Mouse (Mus musculus) kidney, postnatal 14 days (tissue): ENCODE measurements around the gene Fam189a1.

Experiments used
- DNase-seq: peaks from one replicate; pipeline ENCODE4 v3.0.0; 2022; ENCODE audit warnings: mixed read lengths

Gene Fam189a1

DNA sequence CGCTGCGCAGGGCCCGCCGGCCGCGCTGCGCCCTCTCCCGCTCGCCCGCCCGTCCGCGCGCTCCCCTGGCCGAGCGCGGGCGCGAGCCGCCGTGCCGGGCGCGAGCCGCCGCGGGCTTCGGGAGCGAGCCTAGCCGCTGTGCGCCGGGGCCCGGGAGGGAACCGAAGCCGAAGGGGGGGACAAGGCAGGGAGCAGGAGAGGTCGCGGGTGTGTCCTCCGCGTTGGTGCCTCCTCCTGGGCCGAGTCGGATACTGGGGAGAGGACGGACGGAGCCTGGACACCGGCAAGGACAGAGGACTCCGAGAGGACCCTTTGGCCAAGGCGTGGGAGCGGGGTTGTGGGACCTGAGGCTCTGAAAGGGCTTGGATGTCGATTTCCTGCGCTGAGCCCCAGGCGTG lies at the start of gene Fam189a1:
Fam189a1 (minus strand) TSS at position 57 of the 398 bp plus-strand sequence.
- DNase-seq, result peak; percentile 2

DNA sequence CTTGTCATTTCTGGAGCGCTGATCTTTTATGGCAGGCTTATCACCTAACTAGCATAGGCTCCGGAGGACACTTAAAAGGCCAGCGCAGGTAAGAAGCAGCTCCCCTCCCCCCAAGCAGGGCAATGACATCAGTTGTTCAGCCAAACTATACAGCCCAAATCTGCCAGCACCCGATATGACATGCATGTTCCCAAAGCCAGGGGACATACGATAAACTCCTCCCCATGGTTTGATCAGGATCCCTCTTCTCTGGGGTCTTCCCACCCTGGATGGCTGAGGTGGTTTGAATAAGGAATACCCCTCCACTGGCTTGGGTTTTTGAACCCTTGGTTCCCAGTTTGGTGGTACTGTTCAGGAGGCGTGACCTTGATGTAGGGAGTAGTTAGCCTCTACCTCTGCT lies 49.7 kb upstream of the Fam189a1 start:
- no peak for DNase-seq

DNA sequence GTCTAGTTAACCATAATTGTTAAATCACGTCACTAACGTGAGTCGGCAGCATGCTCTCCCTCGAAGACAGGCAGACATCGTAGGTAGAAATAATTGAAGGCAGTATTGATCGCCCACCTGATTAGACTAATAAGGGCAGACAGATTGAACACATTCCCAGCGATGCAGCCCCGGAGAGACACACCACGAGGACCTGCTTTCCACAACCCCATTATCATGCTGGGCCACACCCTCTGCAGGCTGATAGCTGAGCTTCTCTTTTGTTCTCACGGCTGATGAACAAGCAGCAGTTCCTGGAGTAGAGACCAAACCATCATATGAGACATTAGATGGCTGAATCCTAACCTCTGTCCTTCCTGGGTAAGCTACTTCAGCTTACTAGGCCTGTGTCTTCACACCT lies 46.3 kb upstream of the Fam189a1 start:
- DNase-seq, result no peak

DNA sequence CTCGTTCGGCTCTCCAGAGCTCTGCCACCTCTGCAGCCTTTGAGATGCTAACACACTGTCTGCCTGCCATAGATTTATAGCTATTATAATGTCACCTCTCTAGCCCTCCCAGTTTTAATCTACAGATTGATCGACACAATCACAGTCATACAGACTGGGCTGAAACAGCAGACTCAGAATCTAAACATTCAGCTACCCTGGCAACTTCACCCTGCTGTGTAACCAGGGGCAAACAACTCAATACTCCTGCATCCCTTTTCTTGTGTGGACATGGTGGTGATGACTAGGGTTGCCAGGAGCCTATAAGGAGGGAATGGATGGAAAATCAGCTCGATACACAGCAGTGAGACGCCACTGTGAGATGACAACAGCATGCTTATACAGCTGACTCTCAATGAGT lies 24.3 kb upstream of the Fam189a1 start:
- no peak for DNase-seq

DNA sequence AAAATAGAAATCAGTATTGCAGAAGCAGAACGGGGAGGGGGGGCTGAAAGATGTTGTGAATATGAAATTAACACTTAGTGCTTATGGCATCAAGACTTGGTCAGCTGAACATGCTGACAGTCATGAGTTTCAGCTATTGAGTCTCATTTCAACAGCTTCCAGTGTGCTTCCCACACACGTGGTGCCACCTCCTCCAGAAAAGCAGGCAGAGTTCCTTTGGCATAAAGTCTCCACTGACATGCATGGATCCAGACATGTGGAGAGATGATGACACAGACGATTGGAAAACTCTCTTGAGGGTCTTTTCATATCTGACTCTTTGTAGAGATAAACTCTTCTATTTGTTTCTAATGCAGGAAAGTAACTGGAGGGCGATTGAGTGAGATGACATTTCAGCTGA lies 14.4 kb upstream of the Fam189a1 start:
- no peak for DNase-seq

DNA sequence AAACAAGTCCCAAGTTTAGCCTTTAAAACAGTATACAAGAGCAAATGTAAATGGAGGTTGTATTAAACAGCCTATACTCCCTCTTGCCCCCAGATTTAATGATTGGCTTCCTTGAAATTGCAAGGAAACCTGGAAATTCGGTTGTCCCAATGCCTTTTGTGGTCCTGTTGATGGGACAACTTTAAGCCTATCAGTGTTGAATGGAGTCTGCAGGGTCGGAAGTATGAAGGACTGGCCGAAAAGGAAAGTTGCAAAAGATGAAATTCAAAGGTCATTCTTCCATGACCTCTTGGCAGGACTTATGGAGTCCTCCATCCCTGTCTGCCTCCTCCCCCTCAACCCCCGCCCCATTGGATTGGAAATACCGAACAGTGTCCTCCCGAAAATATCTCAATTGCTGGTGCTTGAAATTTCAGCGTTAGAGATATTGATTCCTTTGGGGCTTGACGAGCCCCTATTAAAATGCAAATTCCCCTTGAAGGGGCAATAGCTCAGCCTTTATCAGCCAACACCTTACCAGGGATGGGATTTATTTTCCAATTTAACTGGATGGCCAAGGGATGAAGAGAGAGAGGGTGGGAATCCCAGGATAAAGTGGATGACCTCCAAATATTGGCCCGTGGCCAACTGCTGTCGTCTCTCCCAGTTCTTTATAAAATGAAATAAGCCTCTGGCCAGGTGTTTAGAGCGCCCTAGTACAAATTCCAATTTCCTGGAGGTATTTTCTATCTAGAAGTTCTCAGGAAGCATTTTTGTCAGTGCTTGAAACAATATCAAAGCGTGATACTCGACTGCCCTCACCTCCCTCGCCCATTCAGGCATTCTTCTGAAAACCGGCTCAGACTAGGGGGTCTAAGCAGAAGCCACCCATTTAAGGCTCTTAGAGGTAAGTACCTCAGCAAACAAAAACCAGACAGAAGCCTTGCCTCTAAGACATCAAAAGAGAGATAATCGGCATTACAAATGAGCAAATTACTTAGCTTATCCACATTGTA lies 958 bp upstream of the Fam189a1 start:
- no peak for DNase-seq

DNA sequence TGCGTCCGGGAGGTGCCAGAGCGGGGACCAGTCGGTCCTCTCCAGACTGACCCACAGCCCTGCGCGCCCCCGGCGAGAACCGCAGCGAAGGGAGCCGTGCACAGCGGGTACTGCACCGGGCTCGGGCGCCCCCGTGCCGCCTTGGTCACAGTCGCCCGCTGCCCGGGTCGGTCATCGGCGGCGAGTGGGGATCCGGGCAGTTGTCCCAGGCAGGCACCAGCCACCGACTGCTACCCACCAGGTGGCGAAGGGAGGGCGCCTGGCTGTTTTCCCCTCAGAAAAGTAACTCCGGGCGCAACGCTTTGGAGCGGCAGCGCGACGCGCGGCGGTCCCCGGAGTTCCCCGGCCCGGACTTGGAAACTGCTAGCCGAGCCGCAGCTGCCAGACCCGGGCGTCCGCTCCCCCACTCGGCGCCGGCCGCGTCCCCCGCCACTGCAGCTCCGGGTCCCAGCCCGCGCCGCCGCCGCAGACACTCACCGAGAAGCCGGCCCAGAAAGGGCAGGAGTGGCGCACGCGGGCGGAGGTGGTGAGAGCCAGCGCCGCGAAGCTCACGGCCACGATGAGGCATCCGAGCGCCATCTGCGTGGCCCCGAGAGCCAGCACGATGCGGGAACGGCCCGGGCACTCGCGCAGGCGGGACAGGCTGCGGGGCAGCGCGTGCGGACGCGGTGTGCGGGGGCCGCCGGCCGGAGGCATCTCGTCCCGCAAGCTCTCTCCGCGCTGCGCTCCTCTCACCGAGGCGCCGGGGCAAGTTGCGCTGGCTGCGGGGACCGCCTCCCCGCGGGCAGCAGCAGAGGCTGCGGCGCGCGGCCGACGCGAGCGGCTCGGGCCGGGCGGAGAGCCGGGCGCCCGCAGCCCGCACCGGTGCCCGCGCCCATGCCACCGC lies 499 bp downstream of the Fam189a1 start:
- DNase-seq, result peak; percentile 8

DNA sequence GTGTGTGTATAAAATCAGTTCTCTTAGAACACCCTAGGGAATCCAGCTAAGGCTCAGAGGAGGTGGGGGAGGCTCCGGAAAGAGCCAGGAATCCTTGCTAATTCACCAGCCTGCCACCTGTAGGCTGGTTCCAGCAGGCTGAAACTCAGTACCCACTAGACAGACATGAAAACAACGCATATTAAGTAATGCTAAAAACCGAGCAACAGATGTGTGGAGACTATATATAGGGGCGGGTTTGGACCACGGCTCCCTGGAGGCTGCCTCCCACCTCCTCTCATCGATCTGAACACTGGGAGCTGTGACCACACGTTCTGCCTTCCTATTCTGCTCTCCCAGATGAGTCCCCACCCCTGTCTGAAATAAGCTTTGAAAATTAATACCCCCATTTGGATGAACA lies 1.8 kb downstream of the Fam189a1 start:
- no peak for DNase-seq

DNA sequence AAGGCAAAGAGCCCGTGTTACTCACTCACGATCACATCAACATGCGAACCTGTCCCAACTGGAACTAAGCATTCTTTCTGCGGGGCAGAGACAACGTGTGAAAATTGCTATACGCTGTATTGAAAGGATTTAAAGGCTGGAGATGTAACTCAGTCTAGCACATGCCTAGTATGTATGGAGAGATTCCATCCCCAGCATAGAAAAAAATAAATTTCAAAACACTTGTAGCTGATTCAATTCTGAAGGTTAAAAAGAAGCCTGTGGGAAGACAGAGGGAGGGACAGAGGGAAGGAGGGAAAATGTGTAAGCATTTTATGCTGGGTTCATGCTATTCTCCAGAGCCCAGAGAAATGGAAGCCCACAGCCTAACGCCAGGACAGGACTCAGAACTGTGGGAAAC lies 2.5 kb downstream of the Fam189a1 start:
- no peak for DNase-seq

DNA sequence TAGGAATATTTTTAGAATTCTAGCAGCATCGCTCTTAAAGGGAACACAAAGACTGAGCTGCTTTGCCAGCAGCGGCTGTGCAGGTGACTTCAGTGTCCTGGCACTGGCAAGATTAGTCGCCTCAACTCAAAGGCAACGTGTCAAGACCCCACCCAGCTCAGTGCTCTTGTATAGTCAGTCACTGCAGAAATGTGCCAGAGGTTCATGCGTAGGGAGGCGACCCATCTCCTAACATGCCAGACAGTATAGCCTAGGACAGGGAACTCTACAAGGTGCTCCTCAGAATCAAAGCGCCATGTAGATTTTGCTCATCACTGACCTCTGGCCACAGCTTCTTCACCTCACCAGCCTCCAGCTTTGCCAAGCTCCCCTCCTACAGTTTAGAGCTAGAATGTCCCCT lies 4.8 kb downstream of the Fam189a1 start:
- DNase-seq, result no peak

DNA sequence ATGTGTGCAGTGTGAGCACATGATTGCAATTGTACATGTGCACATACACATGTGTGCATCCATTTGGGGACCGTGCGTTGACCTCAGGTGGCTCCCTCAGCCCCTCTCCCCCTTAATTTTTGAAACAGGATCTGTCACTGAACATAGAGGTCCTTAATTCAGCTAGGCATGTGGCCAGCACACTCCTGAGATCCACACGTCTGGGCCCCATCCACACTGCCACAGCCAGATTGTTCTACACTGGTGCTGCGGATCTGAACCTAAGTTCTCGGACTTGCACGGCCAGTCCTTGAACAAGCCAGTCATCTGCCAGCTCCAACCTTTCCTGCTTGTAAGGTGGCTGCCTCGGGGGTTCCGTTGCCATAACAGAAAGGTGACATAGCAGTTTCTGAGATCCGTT lies 7.3 kb downstream of the Fam189a1 start:
- DNase-seq, result no peak

DNA sequence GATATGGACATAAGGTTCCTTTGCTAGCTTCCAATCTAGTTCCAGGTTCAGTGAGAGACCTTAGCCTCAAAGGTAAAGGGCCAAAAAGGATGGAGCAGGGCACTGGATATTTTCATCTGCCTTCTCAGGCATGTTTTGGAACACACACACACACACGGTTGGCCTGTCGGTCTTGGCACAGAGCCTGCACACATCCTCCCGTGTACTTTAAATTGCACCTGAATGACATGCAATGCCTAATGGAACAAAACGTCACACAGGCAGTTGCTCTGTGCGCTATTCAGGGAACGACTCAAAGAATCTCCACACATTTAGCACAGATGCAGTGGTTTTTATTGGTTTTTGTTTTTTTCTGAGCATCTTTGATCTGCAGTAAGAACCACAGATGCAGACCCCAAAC lies 11.5 kb downstream of the Fam189a1 start:
- DNase-seq, result no peak

DNA sequence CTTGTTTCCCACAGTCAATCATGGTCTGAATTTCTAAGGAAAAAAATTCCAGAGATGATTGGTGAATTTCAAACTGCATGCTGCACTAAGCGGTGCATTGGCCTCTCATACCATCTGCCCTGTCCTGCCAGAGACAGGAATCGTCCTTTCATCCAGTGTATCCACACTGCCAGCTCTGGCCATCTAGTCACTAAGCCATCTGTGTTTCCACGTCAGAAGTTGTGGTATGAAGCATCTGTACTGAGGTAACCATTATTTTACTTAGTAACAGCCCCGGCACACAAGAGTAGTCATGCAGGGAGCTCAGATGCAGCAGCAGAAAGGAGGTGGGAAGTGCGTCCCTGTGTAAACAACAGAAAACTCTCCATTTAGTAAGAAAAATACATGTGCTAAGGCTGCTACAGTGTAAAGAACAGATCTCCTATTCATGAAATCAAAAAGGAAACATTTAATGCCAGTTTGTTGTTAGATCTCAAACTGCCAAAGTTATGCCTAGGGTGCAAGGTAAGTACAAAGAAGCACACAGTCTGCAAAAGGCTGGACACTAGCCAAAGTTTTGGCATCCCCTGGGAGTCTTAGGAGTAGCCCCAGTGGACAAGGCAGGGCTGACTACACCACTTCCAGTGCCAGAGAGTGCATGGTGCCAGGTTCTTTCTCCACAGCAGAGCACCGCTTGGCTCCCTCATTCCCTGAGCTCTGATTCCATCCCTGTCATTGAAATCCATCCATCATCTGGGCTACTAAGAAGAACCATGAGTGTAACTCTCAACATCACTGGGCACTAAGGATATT lies 14.3 kb downstream of the Fam189a1 start:
- DNase-seq, result peak; percentile 13

DNA sequence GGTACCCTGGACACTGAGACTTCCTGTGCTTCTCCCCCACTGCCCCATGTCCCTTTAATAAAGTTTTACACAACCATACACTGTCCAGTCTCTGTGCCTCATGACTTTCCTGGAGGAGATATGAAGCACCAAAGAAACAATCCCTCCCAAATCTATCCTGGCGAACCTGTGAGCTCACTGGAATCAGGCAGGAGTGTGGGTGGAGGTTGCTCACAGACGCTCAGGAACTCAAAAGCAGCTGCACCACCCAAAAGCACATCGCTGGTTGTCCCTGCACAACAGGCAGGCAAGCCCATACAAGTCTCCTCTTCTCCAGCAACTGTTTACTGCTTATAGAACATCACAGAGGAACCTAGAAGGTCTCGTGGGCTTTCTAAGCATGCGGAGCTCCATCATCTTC lies 15.5 kb downstream of the Fam189a1 start:
- DNase-seq, result no peak

DNA sequence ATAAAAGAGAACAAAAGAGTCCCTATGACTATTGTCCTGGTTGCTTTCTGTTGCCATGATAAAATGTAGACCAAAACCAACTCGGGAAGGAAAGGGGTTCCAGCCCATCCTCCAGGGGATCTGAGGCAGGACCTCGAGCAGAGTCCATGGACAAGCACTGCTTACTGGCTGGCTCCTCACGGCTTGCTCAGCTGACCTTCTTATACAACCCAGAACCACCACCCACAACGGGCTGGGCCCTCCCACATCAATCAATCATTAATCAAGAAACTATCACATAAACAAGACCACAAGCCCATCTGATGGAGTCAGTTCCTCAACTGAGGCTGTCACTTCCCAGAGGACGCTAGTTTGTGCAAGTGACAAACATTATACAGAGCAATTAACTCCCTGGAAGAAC lies 16.3 kb downstream of the Fam189a1 start:
- DNase-seq, result no peak

DNA sequence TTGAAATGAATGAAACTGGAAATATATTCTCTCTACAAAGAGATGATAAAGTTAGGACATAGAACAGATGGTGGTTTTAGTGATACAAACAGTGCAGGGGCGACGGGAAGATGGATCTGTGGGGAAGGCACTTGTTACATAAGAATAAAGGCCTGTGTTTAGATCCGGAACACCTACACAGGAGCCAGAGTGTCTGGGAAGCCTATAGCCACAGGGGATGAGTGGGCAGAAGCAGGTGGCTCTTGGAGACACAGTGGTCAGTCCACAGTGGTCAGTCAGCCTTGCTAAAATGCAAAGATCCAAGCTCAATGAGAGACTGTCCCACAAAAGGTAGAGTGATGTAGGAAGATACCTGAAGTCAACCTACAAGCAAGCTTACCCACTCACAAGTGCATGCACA lies 32.6 kb downstream of the Fam189a1 start:
- DNase-seq, result no peak

DNA sequence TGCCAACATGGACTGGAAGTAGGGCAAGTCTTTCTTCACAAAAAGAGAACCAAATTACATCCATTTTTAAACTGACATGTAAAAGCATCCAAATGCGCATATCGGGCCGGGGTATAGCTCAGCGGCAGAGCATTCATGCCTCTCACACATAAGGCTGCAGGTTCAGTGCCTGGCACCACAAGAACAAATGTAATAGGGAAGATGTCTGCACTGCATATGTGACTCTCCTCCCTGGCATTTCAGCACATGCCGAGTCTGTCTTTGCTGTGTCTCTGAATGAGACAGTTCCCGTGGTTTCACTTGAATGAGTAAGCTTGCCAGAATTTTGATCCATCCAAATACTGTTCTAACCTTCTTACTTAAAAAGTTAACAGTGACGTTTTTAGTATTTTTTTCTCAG lies 39.5 kb downstream of the Fam189a1 start:
- no peak for DNase-seq

DNA sequence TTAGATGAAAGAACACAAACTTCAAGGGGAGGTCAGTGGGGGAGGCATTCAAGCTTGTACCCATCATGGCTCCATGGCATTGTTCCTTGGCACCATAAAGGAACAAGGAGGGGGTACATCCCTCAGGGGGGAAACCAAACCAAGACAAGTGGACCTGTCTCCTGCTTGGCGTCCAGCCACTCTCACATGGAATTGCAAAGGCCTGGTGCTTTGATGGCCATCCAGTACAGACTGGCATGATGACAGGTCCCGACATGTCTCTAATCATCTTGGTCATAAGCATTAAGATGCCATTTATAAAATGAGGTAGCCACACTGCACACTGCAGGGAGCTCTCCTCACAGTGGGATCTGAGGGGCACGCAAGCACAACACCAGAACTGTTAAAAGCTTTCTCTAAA lies 41.0 kb downstream of the Fam189a1 start:
- DNase-seq, result no peak

DNA sequence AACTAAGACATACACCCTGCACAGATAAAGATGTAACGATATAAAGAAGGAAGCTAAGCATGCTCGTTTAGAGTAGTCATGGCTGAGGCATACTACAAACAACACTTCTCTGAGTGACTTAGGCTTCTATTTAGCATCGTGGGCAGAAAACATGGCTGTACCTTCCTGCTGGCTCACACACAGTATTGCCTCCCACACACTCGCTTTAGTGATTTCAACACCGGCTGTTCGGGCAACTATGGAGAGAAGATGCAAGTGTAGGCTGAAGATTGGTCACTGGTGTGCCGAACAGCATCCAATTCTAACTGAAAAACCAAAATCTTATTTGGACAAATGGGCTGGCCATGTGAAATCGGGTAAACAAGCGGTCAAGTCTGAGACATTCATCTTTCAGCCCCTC lies 44.7 kb downstream of the Fam189a1 start:
- no peak for DNase-seq

DNA sequence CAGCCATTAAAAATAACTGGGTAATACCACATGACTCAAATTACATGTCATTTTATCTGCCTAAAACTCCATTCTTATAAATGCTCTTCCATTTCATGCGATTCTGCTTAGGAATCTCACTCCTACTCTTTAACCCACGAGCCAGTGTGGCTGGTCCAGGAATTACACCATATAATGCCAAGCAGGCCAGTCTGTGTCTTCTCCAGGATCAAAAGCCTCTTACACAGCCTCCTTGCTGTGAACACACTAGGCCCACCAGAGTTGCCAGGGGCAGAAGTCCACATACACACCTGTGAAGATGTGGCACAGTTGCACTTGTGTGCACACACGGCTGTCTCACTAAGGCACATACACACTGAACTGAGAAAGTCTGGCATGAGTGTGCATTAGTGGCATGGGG lies 50.8 kb downstream of the Fam189a1 start:
- DNase-seq, result no peak

DNA sequence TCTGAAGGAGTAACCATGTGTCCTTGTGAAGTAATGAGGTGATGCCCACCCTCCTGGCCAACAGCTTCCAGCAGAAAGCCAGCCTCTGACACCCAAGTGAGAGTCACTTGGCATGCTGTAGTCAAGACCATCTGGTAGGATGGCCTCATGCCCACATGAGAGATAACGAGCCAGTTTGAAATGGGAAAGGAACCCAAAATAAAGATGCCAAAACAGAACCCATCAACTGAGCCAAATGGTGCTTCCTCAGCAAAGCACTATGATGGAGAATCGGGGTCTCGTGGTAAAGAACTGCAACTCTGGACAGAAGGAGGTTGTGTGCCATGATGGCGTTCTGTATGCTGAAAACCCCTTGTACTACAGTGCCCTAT lies 51.3 kb downstream of the Fam189a1 start:
- DNase-seq, result no peak

DNA sequence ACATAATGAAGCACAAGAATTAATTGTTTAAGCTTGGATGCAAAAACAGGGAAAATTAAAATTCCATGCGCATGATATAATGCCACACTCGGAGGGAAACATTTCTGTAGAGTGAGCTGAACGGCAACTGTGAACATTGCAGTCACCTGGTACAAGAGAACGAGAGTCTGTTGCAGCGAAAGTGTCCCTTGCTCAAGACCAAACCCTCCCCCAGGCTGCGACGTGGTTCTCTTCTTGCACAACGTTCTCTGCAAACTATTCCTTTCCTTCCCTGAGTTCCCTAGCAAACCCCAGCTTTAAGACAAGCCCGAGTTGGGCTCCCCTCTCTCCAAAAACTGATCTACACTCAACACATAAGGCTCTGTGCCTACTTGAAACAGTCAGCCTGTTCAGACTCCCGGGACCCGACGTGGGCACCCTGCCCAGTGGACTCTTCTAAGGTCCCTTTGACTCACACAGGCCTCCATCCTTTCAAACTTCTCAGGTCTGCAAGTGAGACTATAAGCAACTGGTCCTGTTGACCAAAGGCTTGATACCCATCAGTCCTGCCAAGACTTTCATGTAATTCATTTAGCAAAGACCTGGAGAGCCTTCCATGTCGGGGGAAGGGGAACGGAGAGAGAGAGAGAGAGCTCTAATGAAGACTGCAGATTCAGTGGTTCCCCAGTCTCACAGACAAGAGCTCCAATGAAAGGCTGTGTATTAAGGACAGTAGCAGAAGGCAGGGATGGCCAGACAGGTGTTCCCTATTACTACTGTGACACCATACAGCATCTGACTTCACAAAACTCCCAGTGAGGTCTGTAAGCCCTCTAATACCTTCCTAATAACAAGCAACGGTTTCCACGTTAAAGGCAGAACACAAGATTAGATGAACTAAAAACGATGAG lies 51.9 kb downstream of the Fam189a1 start:
- DNase-seq, result no peak
